Mouse (Mus musculus): ENCODE data around the gene Gm10118. TPM values are rescaled to one million over a fixed set of nuclear protein-coding genes. Genes with fewer than 3 reads are reported as not detected.

Gene Gm10118
- polyA plus RNA-seq, 1 experiment from 2014 or later: 0.96 TPM

GRCm38 (mm10) chr10:63880462-63880903 is 46.8 kb downstream of the Gm10118 start:
- Histone ChIP-seq H3K9me3 (no peaks in the 10 kb centered on the region), H3K36me3 (no peaks in the 10 kb centered on the region), H3K4me1 (replicated peaks) (no peaks in the 10 kb centered on the region), H3K4me3 (no peak overlapping the region), H3K27ac (replicated peaks) (no peak overlapping the region), H3K27me3 (no peaks in the 10 kb centered on the region), H3K9ac (no peak overlapping the region), H3K4me2 (no peak overlapping the region)
- 53% methylated on average over 5 of the region's 5 CpGs for WGBS
- no peak for ATAC-seq (ENCODE audit: low FRiP score, low read depth)

Other genes starting within 250 kb of the Gm10118 start
- 38.5 and 41.5 TPM in 2 replicates for gene Lrrtm3, start 162.8 kb upstream of the Gm10118 start, polyA plus RNA-seq (2015; fragmentation: Nextera tagmentation; extraction: Ambion mirVana)

All from hindbrain, embryonic 15.5 days (tissue).